Mouse (Mus musculus) spleen, adult 2 months (tissue): ENCODE data around the gene Rhbdd1. TPM values are rescaled to one million over a fixed set of nuclear protein-coding genes. Genes with fewer than 3 reads are reported as not detected.

Experiments used
- DNase-seq, 2 experiments: peaks; one replicate each; pipeline versions ENCODE4 v3.0.0 to v3.0.0-alpha.2; 2012 to 2021; ENCODE audit warnings: low spot score in 2 of 2, low read depth in 1 of 2
- H3K27ac ChIP-seq: fragments of 200-500 bp; 2 replicates; pipeline ENCODE4 v1.5.1; 2012; ENCODE audit warnings: low read length, inconsistent platforms; ENCODE audit not compliant: insufficient read depth
- H3K27me3 ChIP-seq: fragments of 200-500 bp; 2 replicates; pipeline ENCODE4 v1.6.1; 2012; ENCODE audit warnings: mild to moderate bottlenecking, moderate library complexity, low read length, inconsistent platforms; ENCODE audit not compliant: control insufficient read depth, insufficient read depth
- H3K36me3 ChIP-seq: fragments of 200-500 bp; 2 replicates; pipeline ENCODE4 v1.6.1; 2012; ENCODE audit warnings: mild to moderate bottlenecking, low read length, inconsistent platforms; ENCODE audit not compliant: control insufficient read depth, insufficient read depth
- H3K4me1 ChIP-seq: fragments of 200-500 bp; 2 replicates; pipeline ENCODE4 v1.6.1; 2011; ENCODE audit warnings: inconsistent platforms; ENCODE audit not compliant: control insufficient read depth, insufficient read depth, insufficient read length
- H3K4me3 ChIP-seq: fragments of 200-500 bp; 2 replicates; pipeline ENCODE4 v1.5.1; 2011; ENCODE audit warnings: mild to moderate bottlenecking, inconsistent platforms; ENCODE audit not compliant: insufficient read depth, insufficient read length; ENCODE audit errors: extremely low read depth
- CTCF ChIP-seq: fragments of 200-500 bp; IDR thresholded peaks from 2 replicates; pipeline ENCODE4 v1.5.1; 2011; ENCODE audit warnings: mild to moderate bottlenecking, inconsistent platforms; ENCODE audit not compliant: insufficient read depth, insufficient read length, insufficient replicate concordance; ENCODE audit errors: extremely low read depth
- POLR2A ChIP-seq: fragments of 200-500 bp; IDR thresholded peaks from 2 replicates; pipeline ENCODE4 v1.6.1; 2011; ENCODE audit warnings: low read depth, low read length, inconsistent platforms
- WGBS: fragments of 180-500 bp; shearing (Covaris S2); methylation state at CpG from one replicate; pipeline ENCODE4 v1.1.7; 2018; 5-methylcytosine and 5-hydroxymethylcytosine counted together
- polyA plus RNA-seq: library from polyadenylated mRNA; depleted of rRNA; stranded (reverse); fragments of >200 nt; gene quantifications from 2 replicates; pipeline ENCODE4 v1.2.3, GENCODE M21; 2012

Rhbdd1 gene
- polyA plus RNA-seq, 1 experiment: 7.4 TPM

DNA sequence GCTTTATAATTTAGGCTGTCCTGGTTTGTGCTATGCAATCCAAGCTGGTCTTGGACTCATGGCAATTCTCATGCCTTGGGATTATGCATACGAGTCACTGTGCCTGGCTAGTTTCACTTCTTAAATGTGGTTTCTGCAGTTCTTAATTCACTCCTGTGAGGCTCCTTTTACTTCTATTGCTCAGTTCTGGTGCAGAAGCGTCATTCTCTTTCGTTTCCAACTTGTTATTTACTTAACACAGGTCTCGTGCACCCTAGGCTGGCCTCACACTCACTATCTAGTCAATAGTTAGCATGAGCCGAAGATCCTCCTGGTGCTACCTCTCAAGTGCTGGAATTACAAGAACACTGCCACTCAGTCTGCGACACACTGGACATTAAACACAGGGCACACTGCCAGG lies 152.6 kb downstream of the Rhbdd1 start:
- DNase-seq: no peak
- Histone ChIP-seq H3K27me3 (no peaks in the 10 kb centered on the region), H3K4me3 (no peak overlapping the region), H3K27ac (no peak overlapping the region), H3K4me1 (no peaks in the 10 kb centered on the region), H3K36me3 (no peaks in the 10 kb centered on the region)
- WGBS: 55% methylated on average over 6 of the region's 6 CpGs
- TF ChIP-seq POLR2A: no peak

DNA sequence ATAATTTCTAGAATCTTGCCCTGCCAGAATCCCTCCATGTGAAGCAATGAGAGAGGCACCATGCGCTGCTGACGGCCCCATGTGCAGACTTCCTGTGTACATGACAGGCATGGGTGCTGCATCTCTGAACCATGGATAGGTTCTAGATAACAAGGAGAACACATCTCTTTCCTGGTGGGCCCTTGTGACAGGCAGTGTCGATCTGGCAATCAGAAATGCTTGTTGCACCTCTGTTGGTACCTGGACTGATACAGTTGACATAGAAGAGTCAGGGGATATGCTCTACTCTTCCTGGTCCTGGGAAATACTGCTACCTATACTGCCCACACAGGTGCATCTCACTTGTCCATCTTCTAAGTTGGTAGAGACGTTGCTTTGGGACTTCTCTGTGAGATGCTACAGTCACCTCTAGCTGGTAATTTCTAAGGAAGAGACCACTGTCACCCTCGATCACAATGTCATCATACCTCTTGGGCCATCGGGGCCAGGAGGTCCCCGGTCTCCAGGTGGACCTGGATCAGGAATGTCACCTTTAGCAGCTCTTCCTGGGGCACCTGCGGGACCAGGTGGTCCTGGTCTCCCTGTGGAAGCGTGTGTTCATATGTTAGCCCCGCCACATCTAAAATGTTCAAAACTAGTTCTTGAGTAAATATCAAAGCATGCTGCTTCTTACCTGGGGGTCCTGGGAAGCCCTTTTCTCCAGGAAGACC lies 154.4 kb downstream of the Rhbdd1 start:
- Histone ChIP-seq H3K27me3 (no peaks in the 10 kb centered on the region), H3K4me1 (no peaks in the 10 kb centered on the region), H3K27ac (no peak overlapping the region), H3K4me3 (no peak overlapping the region), H3K36me3 (no peaks in the 10 kb centered on the region)
- DNase-seq: no peak
- TF ChIP-seq POLR2A (no peak), CTCF (no peak)
- 83% methylated on average over 10 of the region's 10 CpGs for WGBS

DNA sequence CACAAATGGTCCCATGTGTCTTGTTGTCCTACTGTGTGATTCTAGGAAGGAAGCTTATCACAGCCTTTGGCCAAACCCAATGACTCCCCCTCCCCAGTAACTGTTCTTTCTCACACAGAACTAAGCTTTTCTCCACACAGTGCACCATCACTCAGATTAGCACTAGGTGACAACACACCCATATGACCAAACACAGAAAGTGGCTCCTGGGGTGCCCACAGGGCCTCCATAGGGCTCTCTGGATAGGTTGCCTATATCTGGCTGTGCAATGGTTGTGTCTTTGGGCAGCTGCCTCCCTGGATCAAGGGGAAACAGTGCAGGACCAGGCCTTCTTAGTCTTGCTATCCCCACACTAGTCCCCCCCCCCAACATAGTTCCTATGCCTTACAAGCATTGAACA lies 157.2 kb downstream of the Rhbdd1 start:
- DNase-seq: no peak
- Histone ChIP-seq H3K27me3 (no peaks in the 10 kb centered on the region), H3K27ac (no peak overlapping the region), H3K36me3 (no peaks in the 10 kb centered on the region), H3K4me1 (no peaks in the 10 kb centered on the region), H3K4me3 (no peak overlapping the region)
- no peak for TF ChIP-seq POLR2A
- TF ChIP-seq CTCF: no peak

DNA sequence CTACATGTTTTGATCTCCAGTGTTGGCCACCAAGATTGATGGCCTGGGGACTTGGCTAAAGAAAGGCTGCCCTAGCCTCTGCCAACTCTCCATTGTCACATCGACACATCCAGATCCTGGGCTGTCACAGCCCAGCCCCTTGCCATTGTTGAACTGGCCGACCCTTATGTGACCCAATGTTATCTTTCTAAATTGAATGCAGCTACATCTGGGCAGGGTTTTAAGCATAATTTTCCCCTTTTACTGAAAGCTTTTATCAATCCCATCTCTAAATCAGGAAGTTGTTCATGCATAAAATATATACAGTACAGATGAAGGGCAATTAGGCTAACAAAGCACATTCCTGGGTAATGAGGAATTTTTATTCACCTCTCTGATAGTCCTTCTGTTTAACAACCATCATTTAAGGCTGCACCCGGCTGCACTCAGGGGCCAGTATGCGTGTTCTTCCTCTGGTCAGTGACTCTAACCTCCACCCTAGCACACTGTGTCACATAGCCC lies 158.3 kb downstream of the Rhbdd1 start:
- DNase-seq: no peak
- Histone ChIP-seq H3K4me1 (no peaks in the 10 kb centered on the region), H3K4me3 (no peak overlapping the region), H3K27ac (no peak overlapping the region), H3K27me3 (no peaks in the 10 kb centered on the region), H3K36me3 (no peaks in the 10 kb centered on the region)
- 34% methylated on average over 4 of the region's 4 CpGs for WGBS
- TF ChIP-seq CTCF: no peak
- no peak for TF ChIP-seq POLR2A

DNA sequence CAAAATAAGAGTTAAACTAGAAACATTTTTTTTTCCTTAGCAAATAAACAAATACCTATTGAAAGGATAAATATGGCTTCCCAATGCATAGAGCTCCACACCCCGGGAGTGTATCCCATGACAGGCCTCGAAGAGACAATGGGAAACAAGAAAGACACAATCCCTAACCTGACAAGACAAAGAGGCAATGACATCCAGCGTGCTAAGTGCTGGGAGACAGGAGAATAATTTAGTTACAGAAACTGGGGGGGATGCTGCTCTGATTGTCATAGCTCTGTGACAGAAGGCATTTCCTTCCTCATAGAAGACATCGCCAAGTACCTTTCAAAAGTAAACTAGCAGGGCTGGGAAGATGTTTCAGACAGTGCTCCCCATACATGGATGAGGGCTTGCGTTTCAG lies 159.0 kb downstream of the Rhbdd1 start:
- Histone ChIP-seq H3K27ac (no peak overlapping the region), H3K36me3 (no peaks in the 10 kb centered on the region), H3K27me3 (no peaks in the 10 kb centered on the region), H3K4me1 (no peaks in the 10 kb centered on the region), H3K4me3 (no peak overlapping the region)
- no peak for TF ChIP-seq POLR2A
- no peak for TF ChIP-seq CTCF
- WGBS: 75% methylated on average over 5 of the region's 5 CpGs
- DNase-seq: no peak

DNA sequence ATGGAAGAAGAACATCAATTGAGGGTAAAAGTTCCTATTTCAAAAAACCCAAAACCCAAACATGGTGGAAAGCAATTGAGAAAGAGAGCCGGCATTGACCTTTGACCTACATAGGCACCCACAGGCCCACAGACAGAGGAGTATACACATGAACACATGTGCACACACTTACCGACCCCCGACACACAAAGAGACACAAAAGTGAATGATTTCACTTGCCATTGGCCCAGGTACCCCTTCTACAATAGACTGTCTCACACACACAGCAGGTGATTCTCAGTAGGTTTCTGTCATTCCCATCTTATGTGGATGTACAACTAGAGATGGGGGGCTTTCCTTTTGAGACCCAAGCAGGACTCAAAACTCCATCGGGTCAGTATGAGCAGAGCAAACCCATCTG lies 159.6 kb downstream of the Rhbdd1 start:
- Histone ChIP-seq H3K4me1 (no peaks in the 10 kb centered on the region), H3K4me3 (no peak overlapping the region), H3K36me3 (no peaks in the 10 kb centered on the region), H3K27ac (no peak overlapping the region), H3K27me3 (no peaks in the 10 kb centered on the region)
- WGBS: 85% methylated on average over 4 of the region's 4 CpGs
- TF ChIP-seq POLR2A (no peak), CTCF (no peak)
- DNase-seq: no peak

DNA sequence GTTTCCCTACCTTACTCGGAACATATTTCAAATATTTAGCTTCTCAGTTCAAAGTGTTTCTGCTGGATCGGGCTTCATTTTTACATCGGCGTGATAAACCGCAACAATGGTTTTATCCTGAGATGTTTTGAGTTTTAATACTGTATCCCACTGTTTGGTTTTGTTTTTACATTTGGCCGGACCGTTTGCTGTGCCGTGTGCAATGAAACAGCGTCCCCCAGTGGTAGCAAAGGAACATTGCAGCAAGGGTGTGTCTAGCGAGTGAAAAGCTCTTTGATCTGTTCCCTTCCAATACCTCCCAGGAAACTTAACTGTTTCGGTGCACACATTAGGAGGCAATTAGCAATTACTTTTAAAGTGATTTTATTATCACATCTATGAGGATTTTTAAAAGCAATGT lies 160.0 kb downstream of the Rhbdd1 start:
- no peak overlapping the region for H3K27ac ChIP-seq
- H3K36me3 ChIP-seq: no peaks in the 10 kb centered on the region
- no peak for TF ChIP-seq CTCF
- no peak for TF ChIP-seq POLR2A
- DNase-seq: no peak
- no peak overlapping the region for H3K4me3 ChIP-seq
- WGBS: 52% methylated on average over 11 of the region's 11 CpGs
- H3K27me3 ChIP-seq: no peaks in the 10 kb centered on the region
- H3K4me1 ChIP-seq: no peaks in the 10 kb centered on the region

DNA sequence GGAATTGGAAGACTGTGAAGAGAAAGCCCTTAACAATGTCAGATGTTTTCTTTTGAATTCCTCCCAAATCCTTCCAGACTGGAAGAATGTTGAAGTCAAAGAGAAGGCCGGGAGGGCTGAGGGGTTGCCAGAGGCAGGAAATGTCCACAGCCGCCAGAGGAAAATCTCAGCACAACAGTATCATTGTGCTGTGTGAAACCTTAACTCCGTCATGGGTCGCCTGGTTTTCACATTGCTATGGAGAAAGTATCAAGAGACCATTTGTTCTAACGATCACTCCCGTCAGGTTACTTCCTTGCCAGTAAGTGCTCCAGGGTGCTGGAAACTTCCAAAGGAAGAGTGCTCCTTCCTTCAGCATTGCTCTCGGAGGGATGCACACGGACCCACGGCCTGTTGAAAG lies 160.5 kb downstream of the Rhbdd1 start:
- WGBS: 38% methylated on average over 9 of the region's 9 CpGs
- no peak for DNase-seq
- H3K27me3 ChIP-seq: no peaks in the 10 kb centered on the region
- no peaks in the 10 kb centered on the region for H3K36me3 ChIP-seq
- H3K4me3 ChIP-seq: no peak overlapping the region
- H3K4me1 ChIP-seq: no peaks in the 10 kb centered on the region
- no peak overlapping the region for H3K27ac ChIP-seq
- TF ChIP-seq POLR2A (no peak), CTCF (no peak)
